ENCODE assay signal across 24 mouse cellular contexts in the genomic region with DNA sequence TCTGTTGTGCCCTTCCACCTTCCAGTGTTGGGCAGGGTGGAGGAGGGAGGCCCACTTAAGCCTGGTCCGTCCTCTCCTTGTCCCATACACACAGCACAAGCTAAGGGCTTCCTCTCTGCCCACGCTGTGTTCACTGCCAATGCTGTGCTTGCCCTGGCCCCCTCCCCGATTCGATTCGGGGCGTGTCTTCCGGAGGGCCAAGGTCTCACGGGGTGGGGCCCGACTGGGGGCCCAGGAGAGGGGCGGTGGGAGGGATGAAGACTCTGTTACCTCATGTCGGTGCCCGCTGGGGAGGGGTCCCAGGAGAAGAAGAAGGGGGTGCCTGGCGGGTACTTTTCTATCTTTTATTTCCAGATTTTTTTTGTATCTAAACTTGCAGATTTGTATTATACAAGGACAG. TPM values are rescaled to one million over a fixed set of nuclear protein-coding genes. Genes with fewer than 3 reads are reported as not detected.
DNase-seq lines count a peak whose midpoint lies in the region; ATAC-seq lines count a peak whose summit lies in the region.
"Had no signal": no experiment of that assay in that cellular context is flagged by ENCODE, and none has a peak within 500 bp of the region (broad histone marks: within the 10 kb centered on the region; RNA-seq: fewer than 3 reads in every experiment).

No protein-coding gene starts in this region.

- 56% methylated on average over 13 of the region's 13 CpGs for WGBS in kidney, embryonic 15.5 days
- WGBS in limb, embryonic 15.5 days = 66% methylated on average over 13 of the region's 13 CpGs
- WGBS in limb, embryonic 10.5 days = 65% methylated on average over 13 of the region's 13 CpGs
- WGBS in intestine, embryonic 15.5 days = 51% methylated on average over 13 of the region's 13 CpGs

- peak; percentile 38 for ATAC-seq in kidney, embryonic 15.5 days (replicated peaks; ENCODE audit: low FRiP score)
- ATAC-seq in limb, embryonic 15.5 days (ENCODE audit: insufficient number of reproducible peaks, low FRiP score, low TSS enrichment, low read depth) = 0 out of 2 replicates have a peak, but pooled peaks have one; percentile 37
- peak; percentile 65 for ATAC-seq in intestine, embryonic 15.5 days
- ATAC-seq: activated CD4-positive, CD25-positive, alpha-beta regulatory T cell, adult 4 months; CD4-positive, CD25-positive, alpha-beta regulatory T cell, adult 4 months; forebrain, embryonic 14.5 days; forebrain, postnatal 0 days had no signal

- H3K9ac ChIP-seq in kidney, embryonic 15.5 days = no peak overlapping the region
- H3K9ac ChIP-seq in limb, embryonic 15.5 days = no peak overlapping the region
- H3K9ac ChIP-seq in intestine, embryonic 15.5 days = no peak overlapping the region
- H3K9ac ChIP-seq: embryonic facial prominence, embryonic 12.5 days; embryonic facial prominence, embryonic 15.5 days; forebrain, postnatal 0 days; hindbrain, embryonic 12.5 days; hindbrain, embryonic 15.5 days had no signal

- no peak for DNase-seq in kidney, adult 18-20 months
- DNase-seq in limb, embryonic 10.5 days (ENCODE audit: low spot score) = no peak
- DNase-seq in ovary, postnatal 36 days (ENCODE audit: low spot score) = no peak
- DNase-seq in adrenal gland, adult 18-20 months (ENCODE audit: low spot score in 2 of 2) = no peak
- DNase-seq: adrenal gland, postnatal 10 days; adrenal gland, postnatal 36 days; cerebellum, adult 18-20 months; cerebellum, adult 9-10 months; cerebellum, postnatal 14 days; forebrain, postnatal 0 days; gastrocnemius, postnatal 25 days; heart, adult 2 months had no signal

- peak overlapping the region; percentile 85 for H3K27ac ChIP-seq in kidney, embryonic 15.5 days
- H3K27ac ChIP-seq in limb, embryonic 15.5 days = no peak overlapping the region
- H3K27ac ChIP-seq in limb, embryonic 10.5 days = no peak overlapping the region
- peak overlapping the region; percentile 34; the same call in 1 of the 2 replicates for H3K27ac ChIP-seq in intestine, embryonic 15.5 days
- H3K27ac ChIP-seq: embryonic facial prominence, embryonic 12.5 days; embryonic facial prominence, embryonic 15.5 days; heart, adult 2 months; hindbrain, embryonic 12.5 days; hindbrain, embryonic 15.5 days had no signal

- H3K4me2 ChIP-seq in kidney, embryonic 15.5 days = no peak overlapping the region
- H3K4me2 ChIP-seq in limb, embryonic 15.5 days = no peak overlapping the region
- no peak overlapping the region; the same call in 1 of the 2 replicates for H3K4me2 ChIP-seq in intestine, embryonic 15.5 days (replicated peaks)
- H3K4me2 ChIP-seq: embryonic facial prominence, embryonic 12.5 days; embryonic facial prominence, embryonic 15.5 days; heart, embryonic 11.5 days; hindbrain, embryonic 12.5 days; hindbrain, embryonic 15.5 days had no signal

- H3K36me3 ChIP-seq in kidney, embryonic 15.5 days = peaks cover 47% of the 10 kb centered on the region
- peaks cover 56% of the 10 kb centered on the region for H3K36me3 ChIP-seq in limb, embryonic 15.5 days
- peaks cover 44% of the 10 kb centered on the region for H3K36me3 ChIP-seq in limb, embryonic 10.5 days
- peaks cover under 1% of the 10 kb centered on the region; the same call in 1 of the 2 replicates for H3K36me3 ChIP-seq in intestine, embryonic 15.5 days

- no peaks in the 10 kb centered on the region for H3K9me3 ChIP-seq in kidney, embryonic 15.5 days (replicated peaks)
- no peaks in the 10 kb centered on the region for H3K9me3 ChIP-seq in limb, embryonic 15.5 days
- H3K9me3 ChIP-seq in limb, embryonic 10.5 days (replicated peaks) = no peaks in the 10 kb centered on the region
- no peaks in the 10 kb centered on the region for H3K9me3 ChIP-seq in intestine, embryonic 15.5 days
- H3K9me3 ChIP-seq: embryonic facial prominence, embryonic 12.5 days; embryonic facial prominence, embryonic 15.5 days; hindbrain, embryonic 12.5 days; hindbrain, embryonic 15.5 days had no signal

- H3K4me3 ChIP-seq in kidney, embryonic 15.5 days (replicated peaks) = no peak overlapping the region
- no peak overlapping the region for H3K4me3 ChIP-seq in limb, embryonic 15.5 days
- no peak overlapping the region for H3K4me3 ChIP-seq in limb, embryonic 10.5 days
- no peak overlapping the region for H3K4me3 ChIP-seq in intestine, embryonic 15.5 days (replicated peaks)
- H3K4me3 ChIP-seq: embryonic facial prominence, embryonic 12.5 days; embryonic facial prominence, embryonic 15.5 days; heart, adult 2 months; hindbrain, embryonic 12.5 days; hindbrain, embryonic 15.5 days had no signal

- peaks cover 30% of the 10 kb centered on the region for H3K4me1 ChIP-seq in kidney, embryonic 15.5 days
- H3K4me1 ChIP-seq in limb, embryonic 15.5 days = peaks cover 12% of the 10 kb centered on the region
- peaks cover 11% of the 10 kb centered on the region for H3K4me1 ChIP-seq in limb, embryonic 10.5 days
- peaks cover 14% of the 10 kb centered on the region for H3K4me1 ChIP-seq in intestine, embryonic 15.5 days (replicated peaks)
- H3K4me1 ChIP-seq: embryonic facial prominence, embryonic 12.5 days; hindbrain, embryonic 12.5 days had no signal

- no peaks in the 10 kb centered on the region for H3K27me3 ChIP-seq in kidney, embryonic 15.5 days
- peaks cover 8% of the 10 kb centered on the region; the same call in 1 of the 2 replicates for H3K27me3 ChIP-seq in limb, embryonic 15.5 days
- H3K27me3 ChIP-seq in limb, embryonic 10.5 days (ENCODE audit: low read depth, poor library complexity, severe bottlenecking) = peaks cover 21% of the 10 kb centered on the region
- no peaks in the 10 kb centered on the region for H3K27me3 ChIP-seq in intestine, embryonic 15.5 days (replicated peaks)

RNA-seq across cellular contexts. Expression of a gene that starts 23.5 kb away (rescaled TPM):
- polyA plus RNA-seq in kidney, embryonic 15.5 days (2015; fragmentation: Nextera tagmentation; extraction: Ambion mirVana) = 15.3 and 18.5 TPM in 2 replicates
- 38.9 and 41.7 TPM in 2 replicates for polyA plus RNA-seq in limb, embryonic 15.5 days (2015; fragmentation: Nextera tagmentation; extraction: Ambion mirVana)
- 7.9 and 10.4 TPM in 2 replicates for polyA plus RNA-seq in limb, embryonic 10.5 days (2016; fragmentation: Nextera tagmentation; extraction: Ambion mirVana)
- 16.2 and 16.5 TPM in 2 replicates for polyA plus RNA-seq in intestine, embryonic 15.5 days (2015; fragmentation: Nextera tagmentation; extraction: Ambion mirVana)
- 1 to 10 TPM; 6.8 to 7.7 TPM for total RNA-seq in adrenal gland, adult 18-20 months (2021)
- polyA plus RNA-seq: activated CD4-positive, CD25-positive, alpha-beta regulatory T cell, adult 4 months had no signal

RNA-seq across cellular contexts. Expression of a gene that starts 48.9 kb away (rescaled TPM):
- 20.9 and 23.1 TPM in 2 replicates for polyA plus RNA-seq in kidney, embryonic 15.5 days (2015; fragmentation: Nextera tagmentation; extraction: Ambion mirVana)
- 21.0 and 22.3 TPM in 2 replicates for polyA plus RNA-seq in limb, embryonic 15.5 days (2015; fragmentation: Nextera tagmentation; extraction: Ambion mirVana)
- polyA plus RNA-seq in limb, embryonic 10.5 days (2016; fragmentation: Nextera tagmentation; extraction: Ambion mirVana) = 16.3 and 16.4 TPM in 2 replicates
- 21.3 and 21.4 TPM in 2 replicates for polyA plus RNA-seq in intestine, embryonic 15.5 days (2015; fragmentation: Nextera tagmentation; extraction: Ambion mirVana)
- total RNA-seq in adrenal gland, adult 18-20 months (2021) = 10 to 100 TPM; 38.2 to 68.0 TPM

RNA-seq across cellular contexts. Expression of a gene that starts 53.3 kb away (rescaled TPM):
- polyA plus RNA-seq in kidney, embryonic 15.5 days (2015; fragmentation: Nextera tagmentation; extraction: Ambion mirVana) = 4.4 and 5.2 TPM in 2 replicates
- 11.6 and 12.1 TPM in 2 replicates for polyA plus RNA-seq in limb, embryonic 15.5 days (2015; fragmentation: Nextera tagmentation; extraction: Ambion mirVana)
- polyA plus RNA-seq in limb, embryonic 10.5 days (2016; fragmentation: Nextera tagmentation; extraction: Ambion mirVana) = 7.2 and 7.9 TPM in 2 replicates
- 8.8 and 9.4 TPM in 2 replicates for polyA plus RNA-seq in intestine, embryonic 15.5 days (2015; fragmentation: Nextera tagmentation; extraction: Ambion mirVana)
- 10 to 100 TPM; 14.5 to 17.9 TPM for total RNA-seq in adrenal gland, adult 18-20 months (2021)

RNA-seq across cellular contexts. Expression of a gene that starts 55.8 kb away (rescaled TPM):
- 31.0 and 41.7 TPM in 2 replicates for polyA plus RNA-seq in kidney, embryonic 15.5 days (2015; fragmentation: Nextera tagmentation; extraction: Ambion mirVana)
- polyA plus RNA-seq in limb, embryonic 15.5 days (2015; fragmentation: Nextera tagmentation; extraction: Ambion mirVana) = 66.0 and 74.2 TPM in 2 replicates
- 6.7 and 10.6 TPM in 2 replicates for polyA plus RNA-seq in limb, embryonic 10.5 days (2016; fragmentation: Nextera tagmentation; extraction: Ambion mirVana)
- polyA plus RNA-seq in intestine, embryonic 15.5 days (2015; fragmentation: Nextera tagmentation; extraction: Ambion mirVana) = 75.9 and 92.8 TPM in 2 replicates
- total RNA-seq in adrenal gland, adult 18-20 months (2021) = 10 to 100 TPM; 88.5 to 90.6 TPM
- total RNA-seq: hematopoietic stem cell, adult 5-6 weeks had no signal

Comparison
In these comparisons a context has a peak if more than half of its experiments do, and no peak if none do; other contexts are left out.
1. H3K27ac ChIP-seq: peak in kidney, embryonic 15.5 days (single experiment) and intestine, embryonic 15.5 days (single experiment); none in limb, embryonic 15.5 days (single experiment) and limb, embryonic 10.5 days (single experiment).
2. Peak in every context shown above with its lines, with median percentiles within 50 percentile points of each other: ATAC-seq.